Mouse (Mus musculus): ENCODE measurements around the gene Zscan4-ps2. TPM values are rescaled to one million over a fixed set of nuclear protein-coding genes. Genes with fewer than 3 reads are reported as not detected.
"Not testable (repeated sequence)": the region's sequence is repeated elsewhere in the genome, so short reads cannot be mapped to it uniquely, and the experiment has no call there.

Gene Zscan4-ps2
- not detected in 2 replicates for polyA plus RNA-seq (2014; fragmentation: Nextera tagmentation; extraction: Ambion mirVana)

- H3K27ac ChIP-seq (ENCODE audit: low read depth, low read length); H3K4me3 ChIP-seq (ENCODE audit: low read length); H3K4me2 ChIP-seq (replicated peaks; ENCODE audit: low read depth, low read length); H3K36me3 ChIP-seq (ENCODE audit: control insufficient read depth, insufficient read depth, low read length); ATAC-seq (ENCODE audit: low FRiP score, low TSS enrichment); H3K4me1 ChIP-seq (ENCODE audit: control insufficient read depth, insufficient read depth, low read length); H3K9me3 ChIP-seq (ENCODE audit: control insufficient read depth, low read length); H3K27me3 ChIP-seq (ENCODE audit: control insufficient read depth, insufficient read depth, low read length); H3K9ac ChIP-seq (ENCODE audit: low read depth, low read length): not testable (repeated sequence)
- WGBS: 96% methylated on average over 1 of the region's 1 CpGs
Observed at GRCm38 (mm10) chr7:11514010-11514409, at the start of gene Zscan4-ps2. Gene Zscan4-ps2, plus strand, starts transcription at chr7:11514310.

Other genes with a start within 250 kb of the Zscan4-ps2 start
- not detected in 2 replicates for gene Zscan4e, start 203.6 kb upstream of the Zscan4-ps2 start, polyA plus RNA-seq (2014; fragmentation: Nextera tagmentation; extraction: Ambion mirVana)
- not detected in 2 replicates for gene Zscan4f, start 116.4 kb upstream of the Zscan4-ps2 start, polyA plus RNA-seq (2014; fragmentation: Nextera tagmentation; extraction: Ambion mirVana)
- not detected in 2 replicates for gene Zscan4-ps3, start 95.0 kb downstream of the Zscan4-ps2 start, polyA plus RNA-seq (2014; fragmentation: Nextera tagmentation; extraction: Ambion mirVana)
- not detected in 2 replicates for gene Vmn1r72, start 165.8 kb downstream of the Zscan4-ps2 start, polyA plus RNA-seq (2014; fragmentation: Nextera tagmentation; extraction: Ambion mirVana)
- not detected in 2 replicates for gene Vmn1r73, start 216.0 kb downstream of the Zscan4-ps2 start, polyA plus RNA-seq (2014; fragmentation: Nextera tagmentation; extraction: Ambion mirVana)